Mouse (Mus musculus) heart, embryonic 12.5 days (tissue): ENCODE data around the gene Cope. TPM values are rescaled to one million over a fixed set of nuclear protein-coding genes. Genes with fewer than 3 reads are reported as not detected.

ENCODE experiments used
- ATAC-seq: fragments of 200-750 bp; cut with Nextera tagmentation; 2 replicates; pipeline ENCODE4 v1.8.0; 2017; ENCODE audit warnings: moderate TSS enrichment, moderate library complexity; ENCODE audit not compliant: insufficient number of reproducible peaks, low FRiP score
- H3K27ac ChIP-seq: fragments of 300-500 bp; sonication (generic); 2 replicates; pipeline ENCODE4 v1.5.1; 2016; ENCODE audit warnings: mild to moderate bottlenecking, moderate library complexity; ENCODE audit not compliant: poor library complexity, severe bottlenecking
- H3K27me3 ChIP-seq: fragments of 300-500 bp; sonication (generic); replicated peaks from 2 replicates; pipeline ENCODE4 v1.6.1; 2016; ENCODE audit warnings: mild to moderate bottlenecking, moderate library complexity
- H3K36me3 ChIP-seq: fragments of 300-500 bp; sonication (generic); 2 replicates; pipeline ENCODE4 v1.6.1; 2016; ENCODE audit warnings: mild to moderate bottlenecking, moderate library complexity
- H3K4me1 ChIP-seq: fragments of 300-500 bp; sonication (generic); replicated peaks from 2 replicates; pipeline ENCODE4 v1.6.1; 2016; ENCODE audit warnings: mild to moderate bottlenecking
- H3K4me2 ChIP-seq: fragments of 300-500 bp; sonication (generic); 2 replicates; pipeline ENCODE4 v1.6.1; 2016; ENCODE audit warnings: mild to moderate bottlenecking, moderate library complexity
- H3K4me3 ChIP-seq: fragments of 300-500 bp; sonication (generic); 2 replicates; pipeline ENCODE4 v1.5.1; 2016; ENCODE audit warnings: mild to moderate bottlenecking
- H3K9ac ChIP-seq: fragments of 300-500 bp; sonication (generic); 2 replicates; pipeline ENCODE4 v1.6.1; 2016; ENCODE audit warnings: mild to moderate bottlenecking, moderate library complexity
- H3K9me3 ChIP-seq: fragments of 300-500 bp; sonication (generic); replicated peaks from 2 replicates; pipeline ENCODE4 v1.6.1; 2016; ENCODE audit warnings: mild to moderate bottlenecking, moderate library complexity
- WGBS: fragments of 180-500 bp; shearing (Covaris S2); methylation state at CpG from one replicate; pipeline ENCODE4 v1.1.7; 2016; 5-methylcytosine and 5-hydroxymethylcytosine counted together
- polyA plus RNA-seq: library from polyadenylated mRNA; unstranded; fragments of >200 nt; fragmentation: Nextera tagmentation; extraction: Ambion mirVana; gene quantifications from 2 replicates; pipeline ENCODE4 v1.2.1, GENCODE M21; 2016

Cope gene
- polyA plus RNA-seq = 251 and 272 TPM in 2 replicates

- Histone ChIP-seq H3K36me3 (peaks cover 60% of the 10 kb centered on the region), H3K27ac (peak within 1 kb of the TSS; percentile 67; the same call in 1 of the 2 replicates), H3K4me1 (peaks cover 25% of the 10 kb centered on the region), H3K27me3 (no peaks in the 10 kb centered on the region), H3K4me3 (peak within 1 kb of the TSS; percentile 96), H3K9me3 (no peaks in the 10 kb centered on the region), H3K9ac (peak within 1 kb of the TSS; percentile 94), H3K4me2 (peak within 1 kb of the TSS; percentile 94)
- WGBS = under 1% methylated on average over 40 of the region's 40 CpGs
- peak; percentile 90 for ATAC-seq
Measured at GRCm38 (mm10) chr8:70302358-70302890, at the start of gene Cope, which contains the start of gene Ddx49. TSS of gene Cope (plus strand) at chr8:70302518. TSS of gene Ddx49 (minus strand) at chr8:70302489.

DNA sequence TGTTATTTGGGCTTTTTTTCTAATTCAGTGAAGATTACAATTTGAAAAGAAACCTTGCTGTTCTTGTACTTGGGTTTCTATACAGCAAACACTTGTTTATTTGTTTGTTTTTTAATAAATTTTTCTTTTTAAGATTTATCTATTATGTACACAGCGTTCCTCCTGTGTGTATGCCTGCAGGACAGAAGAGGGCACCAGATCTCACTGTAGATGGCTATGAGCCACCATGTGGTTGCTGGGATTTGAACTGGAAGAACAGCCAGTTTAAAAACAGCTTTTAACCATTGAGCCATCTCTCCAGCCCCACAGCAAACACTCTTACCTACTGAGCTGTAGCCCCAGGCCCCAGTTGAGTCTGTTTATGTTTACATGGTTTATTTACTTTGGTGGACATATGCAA lies 47.7 kb upstream of the Cope start:
- Histone ChIP-seq H3K27me3 (no peaks in the 10 kb centered on the region), H3K4me2 (no peak overlapping the region), H3K9me3 (no peaks in the 10 kb centered on the region), H3K27ac (no peak overlapping the region), H3K4me1 (0 out of 2 replicates have a peak, but pooled peaks cover 5% of the 10 kb centered on the region), H3K36me3 (peaks cover 95% of the 10 kb centered on the region), H3K9ac (no peak overlapping the region), H3K4me3 (no peak overlapping the region)
- 76% methylated on average over 1 of the region's 1 CpGs for WGBS
- ATAC-seq = no peak

DNA sequence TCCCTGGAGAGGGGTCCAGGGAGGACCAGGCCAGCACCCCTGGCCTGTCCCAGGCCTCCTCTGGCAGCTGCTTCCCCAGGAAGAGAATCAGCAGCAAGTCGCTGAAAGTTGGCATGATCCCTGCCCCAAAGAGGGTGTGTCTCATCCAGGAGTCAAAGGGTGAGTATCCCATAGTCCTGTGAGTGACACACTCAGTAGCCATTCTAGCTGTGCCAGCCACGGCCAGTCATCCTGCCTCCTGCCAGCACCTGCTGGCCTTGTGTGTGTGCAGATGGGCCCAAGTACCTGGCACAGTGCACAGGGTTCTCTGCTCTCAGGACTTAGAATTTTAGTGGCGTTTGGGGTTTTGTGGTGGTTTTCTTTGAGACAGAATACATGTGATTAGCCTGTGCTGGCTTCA lies 44.9 kb upstream of the Cope start:
- Histone ChIP-seq H3K4me1 (0 out of 2 replicates have a peak, but pooled peaks cover 5% of the 10 kb centered on the region), H3K9ac (no peak overlapping the region), H3K4me2 (no peak overlapping the region), H3K27ac (no peak overlapping the region), H3K27me3 (no peaks in the 10 kb centered on the region), H3K36me3 (peaks cover 96% of the 10 kb centered on the region), H3K9me3 (no peaks in the 10 kb centered on the region), H3K4me3 (no peak overlapping the region)
- no peak for ATAC-seq
- 80% methylated on average over 3 of the region's 3 CpGs for WGBS

GRCm38 (mm10) chr8:70258600-70258999 lies 43.7 kb upstream of the Cope start:
- Histone ChIP-seq H3K9ac (no peak overlapping the region), H3K9me3 (no peaks in the 10 kb centered on the region), H3K4me1 (0 out of 2 replicates have a peak, but pooled peaks cover 5% of the 10 kb centered on the region), H3K4me3 (no peak overlapping the region), H3K36me3 (peaks cover 96% of the 10 kb centered on the region), H3K4me2 (no peak overlapping the region), H3K27ac (no peak overlapping the region), H3K27me3 (no peaks in the 10 kb centered on the region)
- WGBS = 88% methylated on average over 5 of the region's 5 CpGs
- no peak for ATAC-seq

DNA sequence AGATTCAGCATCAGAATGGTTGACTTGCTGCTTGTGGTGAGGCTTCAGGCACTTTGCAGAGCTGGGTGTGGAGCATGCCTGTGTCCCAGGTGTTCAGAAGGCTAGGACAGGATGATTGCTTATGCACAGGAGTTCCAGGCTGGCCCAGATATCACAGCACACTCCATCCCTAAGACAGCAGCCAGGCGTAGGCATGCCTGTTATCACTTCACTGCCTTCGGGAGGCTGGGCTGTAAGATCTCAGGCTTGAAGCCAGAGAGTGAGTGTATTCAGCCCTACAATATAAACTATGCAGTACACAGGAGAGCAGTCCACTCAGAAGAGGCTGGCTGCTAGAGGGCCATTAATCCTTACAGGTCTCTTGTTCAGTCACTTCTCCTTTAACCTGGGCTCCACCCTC lies 43.3 kb upstream of the Cope start:
- no peak for ATAC-seq
- Histone ChIP-seq H3K27ac (no peak overlapping the region), H3K27me3 (no peaks in the 10 kb centered on the region), H3K9ac (no peak overlapping the region), H3K4me1 (0 out of 2 replicates have a peak, but pooled peaks cover 5% of the 10 kb centered on the region), H3K36me3 (peaks cover 96% of the 10 kb centered on the region), H3K4me3 (no peak overlapping the region), H3K4me2 (no peak overlapping the region), H3K9me3 (no peaks in the 10 kb centered on the region)
- WGBS = 42% methylated on average over 2 of the region's 2 CpGs

DNA sequence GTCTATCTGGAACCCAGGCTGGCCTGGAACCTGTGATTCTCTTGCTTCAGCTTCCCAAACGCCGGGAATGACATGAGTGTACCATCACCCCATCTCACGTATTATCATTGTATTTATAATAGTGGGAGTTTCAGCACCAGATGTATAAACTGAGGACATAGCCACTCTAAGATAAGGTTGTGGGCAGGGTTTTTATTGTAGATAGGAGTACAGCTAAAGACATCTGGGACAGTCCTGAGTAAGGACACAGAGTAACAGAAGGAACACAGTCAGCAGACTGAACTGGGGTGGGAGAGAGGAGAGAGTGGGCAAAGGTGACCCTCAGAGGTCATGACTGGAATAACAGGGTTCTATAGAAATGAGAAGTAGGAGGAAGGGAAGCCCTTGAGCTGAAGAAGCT lies 34.6 kb upstream of the Cope start:
- ATAC-seq = no peak
- WGBS = 75% methylated on average over 3 of the region's 3 CpGs
- Histone ChIP-seq H3K9ac (no peak overlapping the region), H3K27ac (no peak overlapping the region), H3K4me1 (peaks cover 15% of the 10 kb centered on the region), H3K36me3 (peaks cover 38% of the 10 kb centered on the region), H3K4me3 (no peak overlapping the region), H3K27me3 (no peaks in the 10 kb centered on the region), H3K4me2 (no peak overlapping the region), H3K9me3 (no peaks in the 10 kb centered on the region)

- H3K4me2 ChIP-seq = no peak overlapping the region
- H3K4me3 ChIP-seq = no peak overlapping the region
- 53% methylated on average over 5 of the region's 5 CpGs for WGBS
- H3K4me1 ChIP-seq = peaks cover 18% of the 10 kb centered on the region
- ATAC-seq = no peak
- no peaks in the 10 kb centered on the region for H3K9me3 ChIP-seq
- H3K9ac ChIP-seq = no peak overlapping the region
- no peak overlapping the region for H3K27ac ChIP-seq
- peaks cover 31% of the 10 kb centered on the region for H3K36me3 ChIP-seq
- H3K27me3 ChIP-seq = no peaks in the 10 kb centered on the region
Measured at GRCm38 (mm10) chr8:70268311-70268710, 34.0 kb upstream of the Cope start.

DNA sequence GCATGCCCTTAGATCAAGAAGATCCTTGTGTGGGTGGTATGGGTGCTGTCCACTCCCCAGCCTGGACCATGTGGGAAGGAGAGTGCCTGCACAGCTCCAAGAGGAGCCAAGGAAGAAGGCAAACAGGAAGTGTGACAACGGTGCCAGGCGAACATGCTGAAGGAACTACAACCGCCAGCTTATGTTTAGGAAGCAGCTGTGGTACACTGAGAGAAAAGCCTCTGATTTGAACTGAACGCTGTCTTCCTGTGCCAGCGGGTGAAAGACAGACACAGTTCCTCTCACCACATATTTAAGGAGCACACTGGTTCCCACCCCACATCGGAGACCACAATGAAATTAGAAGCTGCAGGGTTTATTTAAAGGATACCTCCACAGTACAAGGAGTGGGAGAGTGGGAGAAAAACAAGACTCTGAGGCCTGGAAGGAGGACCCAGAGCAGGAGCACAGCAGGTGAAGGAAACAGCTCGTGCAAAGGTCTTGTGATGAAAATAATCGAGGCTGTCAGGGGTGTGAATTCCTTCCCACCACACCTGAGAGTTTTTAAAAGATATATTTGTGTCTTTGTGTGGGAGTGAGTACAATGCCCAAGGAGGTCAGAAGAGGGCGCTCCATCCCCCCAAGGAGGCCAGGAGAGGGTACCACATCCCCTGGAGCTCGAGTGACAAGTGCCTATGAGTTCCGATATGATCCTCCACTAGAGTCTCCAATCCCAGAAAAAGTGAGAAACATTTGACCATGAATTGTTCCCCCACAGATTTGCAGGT lies 33.3 kb upstream of the Cope start:
- no peak overlapping the region for H3K9ac ChIP-seq
- no peak overlapping the region for H3K4me3 ChIP-seq
- H3K36me3 ChIP-seq = peaks cover 24% of the 10 kb centered on the region
- H3K9me3 ChIP-seq = no peaks in the 10 kb centered on the region
- no peak for ATAC-seq
- WGBS = 45% methylated on average over 11 of the region's 11 CpGs
- H3K4me2 ChIP-seq = no peak overlapping the region
- H3K27ac ChIP-seq = no peak overlapping the region
- no peaks in the 10 kb centered on the region for H3K27me3 ChIP-seq
- H3K4me1 ChIP-seq = peaks cover 18% of the 10 kb centered on the region

DNA sequence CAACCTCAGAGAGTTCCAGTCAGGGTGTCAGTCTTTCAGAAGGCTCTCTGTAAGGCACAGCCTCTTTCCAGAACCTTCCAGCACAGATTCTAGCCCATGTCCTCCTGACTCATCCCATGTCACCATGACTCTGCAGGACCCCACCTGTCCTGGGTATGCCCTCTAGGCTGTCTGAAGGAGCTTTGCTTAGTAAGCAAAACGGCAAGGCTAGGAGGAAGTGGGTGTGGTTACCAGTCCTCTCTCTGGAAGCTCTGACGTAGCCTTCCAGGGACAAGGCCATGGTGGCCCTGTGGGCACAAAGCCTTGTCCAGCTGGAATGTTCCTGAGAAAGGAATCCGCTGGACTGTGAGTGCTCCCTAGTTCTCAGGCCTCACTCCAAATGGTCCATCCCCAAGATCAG lies 29.4 kb upstream of the Cope start:
- 45% methylated on average over 3 of the region's 3 CpGs for WGBS
- 0 out of 2 replicates have a peak, but pooled peaks cover 4% of the 10 kb centered on the region for H3K9me3 ChIP-seq
- H3K4me3 ChIP-seq = no peak overlapping the region
- H3K4me2 ChIP-seq = no peak overlapping the region
- peak; percentile 89 for ATAC-seq
- H3K36me3 ChIP-seq = no peaks in the 10 kb centered on the region
- peaks cover 18% of the 10 kb centered on the region for H3K4me1 ChIP-seq
- H3K27ac ChIP-seq = no peak overlapping the region
- H3K9ac ChIP-seq = no peak overlapping the region
- H3K27me3 ChIP-seq = no peaks in the 10 kb centered on the region

- Histone ChIP-seq H3K27me3 (no peaks in the 10 kb centered on the region), H3K9me3 (0 out of 2 replicates have a peak, but pooled peaks cover 4% of the 10 kb centered on the region), H3K9ac (no peak overlapping the region), H3K4me2 (no peak overlapping the region), H3K4me3 (no peak overlapping the region), H3K4me1 (peaks cover 22% of the 10 kb centered on the region), H3K36me3 (no peaks in the 10 kb centered on the region), H3K27ac (no peak overlapping the region)
- ATAC-seq = no peak
Measured at GRCm38 (mm10) chr8:70274350-70274749, 28.0 kb upstream of the Cope start.

DNA sequence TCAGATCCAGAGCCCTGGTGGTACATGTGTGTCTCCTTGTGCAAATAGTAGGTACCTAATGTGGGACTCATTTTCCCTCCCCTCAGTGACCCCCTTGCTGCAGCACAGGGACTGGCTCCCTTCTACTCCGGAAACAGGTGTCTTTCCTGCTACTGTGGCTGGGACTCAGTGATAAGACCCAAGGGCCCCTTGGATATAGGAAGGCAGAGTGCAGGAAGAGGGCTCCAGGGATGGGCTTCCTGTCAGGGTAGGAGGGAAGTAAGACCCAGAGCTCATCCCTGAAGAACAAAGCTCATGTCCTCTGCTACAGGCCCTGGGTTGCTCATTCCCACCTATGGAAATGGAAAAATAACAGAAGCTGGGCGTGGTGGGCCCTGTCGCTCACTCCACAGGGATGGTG lies 25.8 kb upstream of the Cope start:
- peak; percentile 54 for ATAC-seq
- Histone ChIP-seq H3K36me3 (no peaks in the 10 kb centered on the region), H3K27me3 (no peaks in the 10 kb centered on the region), H3K9me3 (0 out of 2 replicates have a peak, but pooled peaks cover 4% of the 10 kb centered on the region), H3K4me2 (no peak overlapping the region), H3K27ac (peak overlapping the region; percentile 78), H3K9ac (no peak overlapping the region), H3K4me1 (peaks cover 34% of the 10 kb centered on the region), H3K4me3 (no peak overlapping the region)
- WGBS = 58% methylated on average over 3 of the region's 3 CpGs
